Mouse (Mus musculus) kidney, adult 2 months (tissue): Measurements from ENCODE around the gene Iqcf4.

Experiments
- CTCF ChIP-seq: fragments of 200-500 bp; conservative IDR thresholded peaks from 2 replicates; pipeline ENCODE4 v1.5.1; 2011; ENCODE audit warnings: low read depth, mild to moderate bottlenecking, control low read depth, low read length, moderate library complexity, mixed read lengths; ENCODE audit not compliant: insufficient read depth, insufficient read length
- POLR2A ChIP-seq: fragments of 200-500 bp; IDR thresholded peaks from one replicate; pipeline ENCODE4 v1.6.1; 2011; ENCODE audit warnings: low read depth, low read length, control low read depth

GRCm38 (mm10) chr9:106592158-106592557, 21.4 kb upstream of the Iqcf4 start:
- TF ChIP-seq POLR2A (no peak), CTCF (no peak)
